Mouse (Mus musculus) thymus, adult 18-20 months (tissue): ENCODE measurements at regions not wholly inside any gene's neighbourhood (a gene's known extent, or its start where the extent isn't known, plus 50 kb on each side); places are given as distances from the start of the nearest gene placed in this dataset.

ENCODE experiments used
- DNase-seq, 2 experiments: peaks; one replicate each; pipeline ENCODE4 v3.0.0; 2022; ENCODE audit warnings: mixed read lengths in 2 of 2

GRCm38 (mm10) chr16:78877941-78878340, 52.8 kb upstream of the Chodl start:
- DNase-seq, result no peak

GRCm38 (mm10) chr16:78859006-78859405, 71.7 kb upstream of the Chodl start:
- DNase-seq, result no peak

- DNase-seq, result no peak
These were observed 99.8 kb upstream of the Chodl start for GRCm38 (mm10) chr16:78830957-78831356.

GRCm38 (mm10) chr16:78827739-78828138, 103.0 kb upstream of the Chodl start:
- DNase-seq, result no peak

- no peak for DNase-seq
These were observed 140.7 kb upstream of the Chodl start for GRCm38 (mm10) chr16:78790064-78790463.

GRCm38 (mm10) chr16:78759226-78759625, 171.5 kb upstream of the Chodl start:
- DNase-seq, result no peak

GRCm38 (mm10) chr16:78737902-78738301, 161.4 kb upstream of the D16Ertd472e start:
- DNase-seq, result no peak

GRCm38 (mm10) chr16:78730583-78731501, 154.3 kb upstream of the D16Ertd472e start:
- no peak for DNase-seq

- DNase-seq, result no peak
These were observed 149.0 kb upstream of the D16Ertd472e start for GRCm38 (mm10) chr16:78725541-78725940.

- DNase-seq, result no peak
These were observed 133.4 kb upstream of the D16Ertd472e start for GRCm38 (mm10) chr16:78709943-78710342.

GRCm38 (mm10) chr16:78707566-78707965, 131.1 kb upstream of the D16Ertd472e start:
- DNase-seq, result no peak

GRCm38 (mm10) chr16:78707165-78707564, 130.7 kb upstream of the D16Ertd472e start:
- no peak for DNase-seq

- no peak for DNase-seq
These were observed 121.2 kb upstream of the D16Ertd472e start for GRCm38 (mm10) chr16:78697514-78698209.

- DNase-seq, result no peak
These were observed 111.7 kb upstream of the D16Ertd472e start for GRCm38 (mm10) chr16:78688251-78688650.

GRCm38 (mm10) chr16:78685160-78685559, 108.7 kb upstream of the D16Ertd472e start:
- DNase-seq, result no peak

- DNase-seq, result no peak
These were observed 107.5 kb upstream of the D16Ertd472e start for GRCm38 (mm10) chr16:78684031-78684430.

- DNase-seq, result no peak
These were observed 84.6 kb upstream of the D16Ertd472e start for GRCm38 (mm10) chr16:78661126-78661525.

GRCm38 (mm10) chr16:78644710-78645109, 68.2 kb upstream of the D16Ertd472e start:
- no peak for DNase-seq

- no peak for DNase-seq
These were observed 65.2 kb upstream of the D16Ertd472e start for GRCm38 (mm10) chr16:78641717-78642116.

- no peak for DNase-seq
These were observed 64.7 kb upstream of the D16Ertd472e start for GRCm38 (mm10) chr16:78641205-78641604.

- no peak for DNase-seq
These were observed 60.9 kb upstream of the D16Ertd472e start for GRCm38 (mm10) chr16:78637452-78637851.

GRCm38 (mm10) chr16:78637015-78637414, 60.5 kb upstream of the D16Ertd472e start:
- DNase-seq, result no peak

- no peak for DNase-seq
These were observed 59.3 kb upstream of the D16Ertd472e start for GRCm38 (mm10) chr16:78635774-78636173.

GRCm38 (mm10) chr16:78635257-78635656, 58.7 kb upstream of the D16Ertd472e start:
- peak; percentile 12 to 26 for DNase-seq
